Mouse (Mus musculus) spleen, adult 2 months (tissue): ENCODE measurements around the gene Sh3rf1.

ENCODE experiments used
- CTCF ChIP-seq: fragments of 200-500 bp; IDR thresholded peaks from 2 replicates; pipeline ENCODE4 v1.5.1; 2011; ENCODE audit warnings: mild to moderate bottlenecking, inconsistent platforms; ENCODE audit not compliant: insufficient read depth, insufficient read length, insufficient replicate concordance; ENCODE audit errors: extremely low read depth
- POLR2A ChIP-seq: fragments of 200-500 bp; IDR thresholded peaks from 2 replicates; pipeline ENCODE4 v1.6.1; 2011; ENCODE audit warnings: low read depth, low read length, inconsistent platforms

DNA sequence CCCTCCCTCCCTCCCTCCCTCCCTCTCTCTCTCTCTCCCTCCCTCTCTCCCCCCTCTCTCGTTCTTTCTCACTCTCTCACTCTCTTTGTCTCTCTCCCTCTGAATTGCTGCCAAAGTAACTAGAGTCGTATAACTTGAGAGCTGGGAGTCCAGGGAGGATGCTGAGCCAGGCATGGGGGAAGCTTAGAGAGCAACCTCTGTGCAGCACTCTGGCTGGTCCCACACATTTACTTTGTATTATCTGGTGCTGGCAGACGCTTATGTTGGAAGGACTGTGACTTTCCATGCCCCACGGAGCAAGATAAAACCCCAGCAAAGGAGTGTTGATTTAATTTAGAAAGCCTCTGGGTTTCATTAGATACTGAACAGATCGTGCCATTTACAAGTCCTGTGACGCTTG, 196.5 kb downstream of the Sh3rf1 start:
- TF ChIP-seq CTCF (no peak), POLR2A (no peak)
